Mouse (Mus musculus) embryonic facial prominence, embryonic 11.5 days (tissue): ENCODE results near the gene Nrros. TPM values are rescaled to one million over a fixed set of nuclear protein-coding genes. Genes with fewer than 3 reads are reported as not detected.

Experiments
- polyA plus RNA-seq: library from polyadenylated mRNA; unstranded; fragments of >200 nt; fragmentation: Nextera tagmentation; extraction: Ambion mirVana; gene quantifications from 2 replicates; pipeline ENCODE4 v1.2.1, GENCODE M21; 2014

The Nrros gene
- polyA plus RNA-seq, 1 experiment from 2014 or later: 9.5 TPM

Other genes with a start within 250 kb of the Nrros start
- 0.41 and 0.56 TPM in 2 replicates for gene Pigz, start 231.7 kb downstream of the Nrros start, polyA plus RNA-seq
- 86.6 and 90.6 TPM in 2 replicates for gene 0610012G03Rik, start 217.1 kb downstream of the Nrros start, polyA plus RNA-seq
- gene Ncbp2, start 217.1 kb downstream of the Nrros start, polyA plus RNA-seq: 173 TPM in 2 replicates
- 10.0 and 10.9 TPM in 2 replicates for gene Senp5, start 162.3 kb downstream of the Nrros start, polyA plus RNA-seq
- gene Pak2, start 86.3 kb downstream of the Nrros start, polyA plus RNA-seq: 41.6 and 42.6 TPM in 2 replicates
- 168 TPM in 2 replicates for gene Pigx, start 65.9 kb downstream of the Nrros start, polyA plus RNA-seq
- 46.1 and 46.5 TPM in 2 replicates for gene Cep19, start 65.8 kb downstream of the Nrros start, polyA plus RNA-seq
- not detected in 2 replicates for gene Bex6, start 14.2 kb upstream of the Nrros start, polyA plus RNA-seq
- 18.8 and 24.2 TPM in 2 replicates for gene Fbxo45, start 81.6 kb upstream of the Nrros start, polyA plus RNA-seq
- gene Wdr53, start 81.6 kb upstream of the Nrros start, polyA plus RNA-seq: 21.1 and 21.2 TPM in 2 replicates
- not detected in 2 replicates for gene Smco1, start 105.9 kb upstream of the Nrros start, polyA plus RNA-seq
- gene Rnf168, start 111.9 kb upstream of the Nrros start, polyA plus RNA-seq: 25.4 and 26.0 TPM in 2 replicates
- 25.1 and 30.6 TPM in 2 replicates for gene Ubxn7, start 166.7 kb upstream of the Nrros start, polyA plus RNA-seq
- gene Tm4sf19, start 234.9 kb upstream of the Nrros start, polyA plus RNA-seq: 0.22 TPM in 1 of 2 replicates, not detected in the other